Mouse (Mus musculus) G1E (cell line): ENCODE results near the gene Sec24c. TPM values are rescaled to one million over a fixed set of nuclear protein-coding genes. Genes with fewer than 3 reads are reported as not detected.

Experiments used
- ATAC-seq: 2 replicates; pipeline ENCODE4 v1.8.0; 2016; ENCODE audit warnings: mild to moderate bottlenecking; ENCODE audit not compliant: insufficient number of reproducible peaks, poor library complexity, low FRiP score, severe bottlenecking; ENCODE audit errors: extremely low read depth
- DNase-seq: peaks from one replicate; pipeline ENCODE4 v3.0.0; 2012; ENCODE audit warnings: low spot score
- H3K27me3 ChIP-seq: 2 replicates; pipeline ENCODE4 v1.6.1; 2012; ENCODE audit warnings: mild to moderate bottlenecking, low read length, inconsistent platforms; ENCODE audit not compliant: insufficient read depth
- H3K36me3 ChIP-seq: replicated peaks from 2 replicates; pipeline ENCODE3; 2012; ENCODE audit warnings: mild to moderate bottlenecking, inconsistent platforms
- H3K4me1 ChIP-seq: 2 replicates; pipeline ENCODE4 v1.6.1; 2012; ENCODE audit warnings: low read depth, low read length, inconsistent platforms, mixed read lengths; ENCODE audit not compliant: insufficient read depth
- H3K4me3 ChIP-seq: 2 replicates; pipeline ENCODE4 v1.5.1; 2012; ENCODE audit warnings: low read depth, mild to moderate bottlenecking, inconsistent platforms, low read length, moderate library complexity, mixed read lengths
- H3K9me3 ChIP-seq: replicated peaks from 2 replicates; pipeline ENCODE4 v1.6.1; 2012; ENCODE audit warnings: inconsistent platforms
- CTCF ChIP-seq: IDR thresholded peaks from 2 replicates; pipeline ENCODE4 v1.5.1; 2012; ENCODE audit warnings: low read depth, low read length, inconsistent platforms, mixed read lengths
- GATA1 ChIP-seq: IDR thresholded peaks from 2 replicates; pipeline ENCODE4 v1.6.1; 2012; ENCODE audit warnings: borderline replicate concordance, low read length, inconsistent platforms, mixed read lengths
- GATA2 ChIP-seq: IDR thresholded peaks from 2 replicates; pipeline ENCODE4 v1.6.1; 2012; ENCODE audit warnings: low read depth, low read length, inconsistent platforms, borderline replicate concordance
- POLR2AphosphoS5 ChIP-seq: IDR thresholded peaks from 2 replicates; pipeline ENCODE4 v1.6.1; 2012; ENCODE audit warnings: low read depth, low read length, inconsistent platforms; ENCODE audit not compliant: insufficient replicate concordance
- TAL1 ChIP-seq: conservative IDR thresholded peaks from 2 replicates; pipeline ENCODE4 v1.6.1; 2012; ENCODE audit warnings: low read depth, low read length, inconsistent platforms, mixed read lengths
- polyA plus RNA-seq: library from polyadenylated mRNA; stranded (reverse); fragments of >175 nt; gene quantifications from 2 replicates; pipeline ENCODE4 v1.2.3, GENCODE M21; 2012
- total RNA-seq, 2 experiments: library from RNA; stranded (forward) in 1 of 2; stranded (reverse) in 1 of 2; fragments of 200-1000 nt in 1 of 2; fragments of >200 nt in 1 of 2; fragmentation: Nextera tagmentation in 1 of 2; gene quantifications; 2 replicates each; pipeline ENCODE4 v1.2.3; 2014 to 2017

The Sec24c gene
- total and polyA plus RNA-seq, 3 experiments: 101 to 271 (median 119) TPM

DNA sequence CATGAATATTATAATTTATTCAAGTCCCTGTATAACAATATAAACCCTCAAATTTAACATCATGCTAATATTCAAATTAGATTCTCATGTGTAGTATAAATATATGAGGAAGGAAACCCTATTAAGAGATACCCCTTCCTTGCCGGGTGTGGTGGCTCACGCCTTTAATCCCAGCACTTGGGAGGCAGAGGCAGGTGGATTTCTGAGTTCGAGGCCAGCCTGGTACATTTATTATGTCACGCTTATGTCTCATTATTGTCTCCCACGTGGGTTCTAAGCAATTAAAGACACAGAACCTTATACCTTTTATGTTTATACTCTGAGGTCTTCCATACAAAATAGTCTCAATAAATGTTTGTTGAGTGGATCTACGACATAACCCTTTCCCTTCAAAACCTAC, 35.4 kb upstream of the Sec24c start:
- Histone ChIP-seq H3K27me3 (no peaks in the 10 kb centered on the region), H3K9me3 (no peaks in the 10 kb centered on the region), H3K4me1 (peaks cover 24% of the 10 kb centered on the region), H3K36me3 (peaks cover 8% of the 10 kb centered on the region), H3K4me3 (no peak overlapping the region)
- TF ChIP-seq POLR2AphosphoS5 (no peak), TAL1 (no peak), GATA1 (no peak), GATA2 (no peak), CTCF (no peak)
- ATAC-seq (no peak), DNase-seq (no peak)

DNA sequence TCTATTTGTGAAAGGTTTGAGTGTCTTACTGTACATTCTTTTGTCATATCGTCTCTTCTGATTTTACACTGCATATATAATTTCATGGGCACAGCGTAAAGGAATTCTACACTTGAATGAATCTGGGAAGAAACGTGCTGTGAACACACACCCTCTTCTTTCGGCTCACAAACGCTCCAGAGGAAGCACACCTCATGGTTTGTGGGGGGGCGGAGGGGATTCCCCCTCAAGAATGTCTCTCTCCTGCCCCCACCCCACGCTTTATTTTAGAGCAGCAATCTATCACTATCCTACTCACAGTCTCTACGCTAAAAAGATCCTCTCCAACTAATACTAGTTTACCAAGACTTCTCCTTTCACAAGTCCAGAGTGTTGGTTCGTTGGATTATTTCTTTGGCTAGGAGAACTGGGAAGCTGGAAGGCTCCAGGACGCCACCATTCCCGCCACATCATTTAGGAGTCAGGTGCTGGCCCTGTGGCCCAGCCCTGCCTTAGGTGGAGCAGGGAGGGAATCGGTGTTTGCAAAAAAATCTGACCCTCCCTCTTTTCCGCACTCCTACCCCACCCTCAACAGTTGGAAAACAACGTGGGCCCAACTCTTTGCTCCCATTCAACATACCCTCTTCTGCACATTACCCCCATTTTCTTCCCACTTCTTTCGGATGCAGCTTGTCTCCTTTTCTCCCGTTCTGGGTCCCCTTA, 34.0 kb upstream of the Sec24c start:
- no peak for TF ChIP-seq CTCF
- no peak for TF ChIP-seq TAL1
- no peak for TF ChIP-seq GATA1
- TF ChIP-seq POLR2AphosphoS5: no peak
- no peak for TF ChIP-seq GATA2
- no peak for DNase-seq
- Histone ChIP-seq H3K4me3 (peak overlapping the region; percentile 90), H3K4me1 (peaks cover 24% of the 10 kb centered on the region), H3K9me3 (no peaks in the 10 kb centered on the region), H3K36me3 (peaks cover 10% of the 10 kb centered on the region), H3K27me3 (no peaks in the 10 kb centered on the region)
- ATAC-seq: no peak

DNA sequence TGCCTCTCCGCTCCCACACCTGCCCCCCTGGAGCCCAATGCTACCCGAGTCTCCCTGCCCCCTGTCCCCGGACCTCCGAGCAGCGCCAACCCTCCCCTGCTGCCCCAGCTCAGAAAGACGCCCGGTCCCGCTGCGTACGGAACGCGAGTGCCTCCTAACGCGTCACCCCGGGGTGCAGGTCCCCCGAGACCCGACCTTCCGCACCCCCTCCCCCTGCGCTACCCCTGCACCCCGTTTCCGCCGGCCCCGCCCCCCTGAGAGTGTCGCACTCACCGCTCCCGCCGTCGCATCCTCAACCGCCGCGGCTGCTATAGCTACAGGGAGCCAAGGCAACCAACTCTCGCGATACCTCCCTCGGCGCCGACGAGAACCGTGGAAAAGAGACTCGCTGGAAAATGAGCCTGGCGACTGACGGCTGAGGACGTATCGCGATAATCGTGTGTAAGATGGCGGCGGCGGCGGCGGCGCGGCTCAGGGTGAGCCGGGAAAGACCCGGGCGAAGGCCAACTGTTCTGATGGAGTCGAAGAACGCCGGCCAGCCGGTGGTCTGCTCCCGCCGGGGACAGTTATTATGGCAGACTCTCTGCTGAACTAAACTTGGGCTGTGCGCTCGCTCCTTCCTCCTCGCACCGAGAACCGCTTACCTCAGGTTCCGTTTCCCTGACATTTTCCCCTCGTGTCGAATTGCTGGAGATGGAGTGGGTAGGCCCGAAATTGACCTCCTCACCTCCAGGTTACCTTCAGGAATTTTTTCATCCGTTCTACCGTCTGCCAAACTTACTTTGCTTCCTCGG, 33.3 kb upstream of the Sec24c start, which contains the start of gene Usp54:
Gene Usp54 (minus strand): TSS at position 420 of the 794 bp plus-strand sequence.
- peak within 1 kb of the TSS; percentile 90 for H3K4me3 ChIP-seq
- no peak for TF ChIP-seq GATA1
- TF ChIP-seq POLR2AphosphoS5: no peak
- no peak for TF ChIP-seq GATA2
- TF ChIP-seq TAL1: no peak
- no peak for TF ChIP-seq CTCF
- peaks cover 19% of the 10 kb centered on the region for H3K4me1 ChIP-seq
- H3K27me3 ChIP-seq: no peaks in the 10 kb centered on the region
- ATAC-seq (peak; percentile 94), DNase-seq (peak; percentile 94)
- peaks cover 10% of the 10 kb centered on the region for H3K36me3 ChIP-seq
- H3K9me3 ChIP-seq: no peaks in the 10 kb centered on the region

DNA sequence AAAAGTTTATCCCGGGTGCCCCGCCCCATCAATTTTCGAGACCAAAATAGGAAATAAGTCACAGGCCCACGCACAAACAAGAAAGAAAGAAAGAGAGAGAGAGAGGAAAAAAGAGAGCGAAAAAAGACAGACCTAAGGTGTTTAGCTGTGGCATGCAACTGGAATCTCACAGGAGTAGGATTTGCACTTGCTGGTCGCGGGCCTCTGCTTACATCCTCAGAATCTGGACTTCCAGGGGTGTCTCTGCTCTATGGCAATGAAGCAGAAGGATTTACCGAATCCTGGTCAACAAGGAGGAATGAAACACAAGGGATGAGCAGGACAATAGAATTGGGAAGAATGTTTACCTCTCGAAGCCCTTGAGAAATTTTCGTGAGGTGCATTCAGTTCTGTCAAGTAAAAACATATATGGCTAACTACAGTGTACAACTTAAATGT, 32.7 kb upstream of the Sec24c start:
- DNase-seq: no peak

DNA sequence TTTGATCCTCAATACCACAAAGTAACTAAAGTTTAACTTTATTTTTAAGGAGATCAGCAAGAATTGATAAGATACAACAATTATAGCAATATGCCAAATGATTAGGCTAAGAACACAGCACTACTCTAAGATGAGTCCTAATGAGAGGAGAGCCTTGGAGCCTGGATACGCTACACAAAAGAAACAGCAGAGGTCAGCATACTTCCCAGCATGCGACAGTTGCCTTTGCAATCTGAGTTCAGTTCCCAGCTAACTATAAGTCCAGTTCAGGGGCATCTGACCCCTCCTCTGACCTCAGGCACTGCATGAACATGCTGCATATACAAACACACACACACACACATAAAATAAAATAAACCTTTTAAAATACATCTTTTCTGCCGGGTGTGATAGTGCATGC, 28.6 kb upstream of the Sec24c start:
- ATAC-seq (no peak), DNase-seq (no peak)
- Histone ChIP-seq H3K4me3 (no peak overlapping the region), H3K27me3 (peaks cover 8% of the 10 kb centered on the region; the same call in 1 of the 2 replicates), H3K36me3 (peaks cover 10% of the 10 kb centered on the region), H3K4me1 (peaks cover 9% of the 10 kb centered on the region), H3K9me3 (no peaks in the 10 kb centered on the region)
- no peak for TF ChIP-seq GATA2
- no peak for TF ChIP-seq POLR2AphosphoS5
- no peak for TF ChIP-seq TAL1
- no peak for TF ChIP-seq GATA1
- TF ChIP-seq CTCF: no peak

More for the DNA sequence above, 32.7 kb upstream of the Sec24c start:
- TF ChIP-seq POLR2AphosphoS5 (no peak), GATA2 (no peak), CTCF (no peak), TAL1 (no peak), GATA1 (no peak)
- Histone ChIP-seq H3K9me3 (no peaks in the 10 kb centered on the region), H3K27me3 (no peaks in the 10 kb centered on the region), H3K4me1 (peaks cover 19% of the 10 kb centered on the region), H3K4me3 (peak overlapping the region; percentile 90), H3K36me3 (peaks cover 10% of the 10 kb centered on the region)
- no peak for ATAC-seq

DNA sequence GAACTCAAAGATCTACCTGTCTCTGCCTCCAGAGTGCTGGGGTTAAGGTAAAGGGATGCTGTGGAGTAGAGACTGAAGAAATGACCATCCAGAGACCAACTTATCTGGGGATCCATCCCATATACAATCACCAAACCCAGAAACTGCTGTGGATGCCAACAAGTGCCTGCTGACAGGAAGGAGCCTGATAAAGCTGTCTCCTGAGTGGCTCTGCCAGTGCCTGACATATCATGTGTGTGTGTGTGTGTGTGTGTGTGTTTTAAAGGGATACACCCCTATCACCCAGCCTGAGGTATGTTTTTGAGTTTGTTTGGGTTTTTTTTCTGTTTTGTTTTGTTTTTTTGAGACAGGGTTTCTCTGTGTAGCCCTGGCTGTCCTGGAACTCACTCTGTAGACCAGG, 27.7 kb upstream of the Sec24c start:
- H3K27me3 ChIP-seq: peaks cover 14% of the 10 kb centered on the region
- TF ChIP-seq TAL1: no peak
- TF ChIP-seq CTCF: no peak
- no peak for TF ChIP-seq GATA2
- no peak for TF ChIP-seq GATA1
- no peak for TF ChIP-seq POLR2AphosphoS5
- peaks cover 9% of the 10 kb centered on the region for H3K4me1 ChIP-seq
- DNase-seq (no peak), ATAC-seq (no peak)
- H3K36me3 ChIP-seq: peaks cover 10% of the 10 kb centered on the region
- H3K9me3 ChIP-seq: no peaks in the 10 kb centered on the region
- H3K4me3 ChIP-seq: no peak overlapping the region
